Mouse (Mus musculus) limb, embryonic 13.5 days (tissue): ENCODE measurements at regions not wholly inside any gene's neighbourhood (a gene's known extent, or its start where the extent isn't known, plus 50 kb on each side); places are given as distances from the start of the nearest gene placed in this dataset.
"Not testable (repeated sequence)": the region's sequence is repeated elsewhere in the genome, so short reads cannot be mapped to it uniquely, and the experiment has no call there.

ENCODE experiments used
- ATAC-seq: fragments of 200-750 bp; cut with Nextera tagmentation; 2 replicates; pipeline ENCODE4 v1.8.0; 2017; ENCODE audit warnings: low read depth, moderate number of reproducible peaks, moderate TSS enrichment; ENCODE audit not compliant: low FRiP score
- H3K27ac ChIP-seq: fragments of 300-500 bp; sonication (generic); 2 replicates; pipeline ENCODE4 v1.5.1; 2015; ENCODE audit warnings: inconsistent platforms, mild to moderate bottlenecking, moderate library complexity
- H3K27me3 ChIP-seq: fragments of 300-500 bp; sonication (generic); 2 replicates; pipeline ENCODE4 v1.6.1; 2015; ENCODE audit warnings: mild to moderate bottlenecking, inconsistent platforms
- H3K36me3 ChIP-seq: fragments of 300-500 bp; sonication (generic); 2 replicates; pipeline ENCODE4 v1.6.1; 2015; ENCODE audit warnings: inconsistent platforms, mild to moderate bottlenecking, moderate library complexity
- H3K4me1 ChIP-seq: fragments of 300-500 bp; sonication (generic); 2 replicates; pipeline ENCODE4 v1.6.1; 2015; ENCODE audit warnings: inconsistent platforms
- H3K4me2 ChIP-seq: fragments of 300-500 bp; sonication (generic); replicated peaks from 2 replicates; pipeline ENCODE4 v1.6.1; 2015; ENCODE audit warnings: inconsistent platforms, mild to moderate bottlenecking, moderate library complexity
- H3K4me3 ChIP-seq: fragments of 300-500 bp; sonication (generic); 2 replicates; pipeline ENCODE4 v1.5.1; 2015; ENCODE audit warnings: moderate library complexity, mild to moderate bottlenecking, inconsistent platforms
- H3K9ac ChIP-seq: fragments of 300-500 bp; sonication (generic); 2 replicates; pipeline ENCODE4 v1.6.1; 2015; ENCODE audit warnings: mild to moderate bottlenecking, inconsistent platforms
- H3K9me3 ChIP-seq: fragments of 300-500 bp; sonication (generic); 2 replicates; pipeline ENCODE4 v1.6.1; 2016; ENCODE audit warnings: inconsistent platforms
- WGBS: fragments of 180-500 bp; shearing (Covaris S2); methylation state at CpG from one replicate; pipeline ENCODE4 v1.1.7; 2015; 5-methylcytosine and 5-hydroxymethylcytosine counted together

GRCm38 (mm10) chr1:176618896-176619295 is 195.0 kb downstream of the Cep170 start:
- H3K4me1 ChIP-seq: no peaks in the 10 kb centered on the region
- H3K36me3 ChIP-seq: no peaks in the 10 kb centered on the region
- no peak overlapping the region for H3K9ac ChIP-seq
- H3K27me3 ChIP-seq: no peaks in the 10 kb centered on the region
- H3K4me2 ChIP-seq: no peak overlapping the region
- no peak for ATAC-seq
- H3K9me3 ChIP-seq: no peaks in the 10 kb centered on the region
- no peak overlapping the region for H3K4me3 ChIP-seq
- WGBS: 78% methylated on average over 4 of the region's 4 CpGs
- H3K27ac ChIP-seq: no peak overlapping the region

DNA sequence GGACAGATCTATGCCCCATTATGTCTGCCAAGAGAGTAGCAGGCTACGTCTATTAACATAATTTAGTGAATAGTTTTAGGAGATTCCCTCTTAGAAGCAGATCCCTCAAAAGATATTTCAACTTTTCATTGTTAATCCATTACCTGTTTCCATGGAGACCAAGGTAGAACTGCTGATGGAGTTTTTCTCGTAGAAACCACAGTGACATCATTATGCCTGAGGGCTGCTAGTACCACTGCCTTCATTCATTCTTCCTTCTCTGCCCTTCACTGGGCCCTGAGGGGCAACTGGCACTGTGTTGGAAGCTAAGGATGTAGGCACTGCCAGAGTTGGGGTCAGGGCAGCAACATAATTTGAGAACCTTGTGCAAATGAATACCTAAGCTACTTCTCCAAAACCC is 198.2 kb downstream of the Cep170 start:
- Histone ChIP-seq H3K4me1 (no peaks in the 10 kb centered on the region), H3K9me3 (no peaks in the 10 kb centered on the region), H3K27ac (no peak overlapping the region), H3K4me2 (no peak overlapping the region), H3K27me3 (no peaks in the 10 kb centered on the region), H3K9ac (no peak overlapping the region), H3K36me3 (no peaks in the 10 kb centered on the region), H3K4me3 (no peak overlapping the region)
- 78% methylated on average over 2 of the region's 2 CpGs for WGBS
- no peak for ATAC-seq

DNA sequence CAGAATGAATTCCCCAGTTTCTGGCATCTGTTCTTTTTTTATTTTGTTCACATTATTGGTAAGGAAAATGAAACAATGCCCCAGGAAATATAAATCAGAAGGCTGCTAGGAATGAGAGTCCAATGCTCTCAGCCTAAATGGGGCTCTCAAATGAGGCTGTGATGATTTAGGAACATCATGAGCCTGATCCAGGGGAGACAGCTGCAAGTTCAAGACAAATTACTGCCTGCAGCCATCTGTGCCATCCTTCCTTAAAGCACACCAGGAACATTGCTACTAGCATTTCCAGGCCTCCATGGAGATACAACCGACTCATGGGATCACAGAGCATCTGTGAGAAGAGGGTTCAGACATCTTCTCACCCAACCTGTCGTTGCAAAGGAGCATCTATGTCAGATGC is 219.6 kb downstream of the Cep170 start:
- no peak for ATAC-seq
- no peaks in the 10 kb centered on the region for H3K9me3 ChIP-seq
- 61% methylated on average over 2 of the region's 2 CpGs for WGBS

GRCm38 (mm10) chr1:176588144-176588543 is 225.7 kb downstream of the Cep170 start:
- Histone ChIP-seq H3K4me2 (no peak overlapping the region), H3K4me3 (no peak overlapping the region), H3K4me1 (no peaks in the 10 kb centered on the region), H3K36me3 (no peaks in the 10 kb centered on the region), H3K27me3 (no peaks in the 10 kb centered on the region), H3K9me3 (peaks cover 6% of the 10 kb centered on the region), H3K9ac (no peak overlapping the region), H3K27ac (no peak overlapping the region)
- no peak for ATAC-seq
- 49% methylated on average over 2 of the region's 2 CpGs for WGBS

More for the DNA sequence above, 219.6 kb downstream of the Cep170 start:
- Histone ChIP-seq H3K4me3 (no peak overlapping the region), H3K4me1 (no peaks in the 10 kb centered on the region), H3K9ac (no peak overlapping the region), H3K27ac (no peak overlapping the region), H3K27me3 (no peaks in the 10 kb centered on the region), H3K4me2 (no peak overlapping the region), H3K36me3 (no peaks in the 10 kb centered on the region)

GRCm38 (mm10) chr1:176573703-176574102 is 240.2 kb downstream of the Cep170 start:
- no peak overlapping the region for H3K9ac ChIP-seq
- H3K4me1 ChIP-seq: no peaks in the 10 kb centered on the region
- no peaks in the 10 kb centered on the region for H3K36me3 ChIP-seq
- ATAC-seq: no peak
- H3K4me3 ChIP-seq: no peak overlapping the region
- no peaks in the 10 kb centered on the region for H3K9me3 ChIP-seq
- H3K27me3 ChIP-seq: no peaks in the 10 kb centered on the region
- no peak overlapping the region for H3K4me2 ChIP-seq
- 64% methylated on average over 1 of the region's 1 CpGs for WGBS
- no peak overlapping the region for H3K27ac ChIP-seq

- Histone ChIP-seq H3K9ac (no peak overlapping the region), H3K4me1 (no peaks in the 10 kb centered on the region), H3K9me3 (no peaks in the 10 kb centered on the region), H3K27me3 (no peaks in the 10 kb centered on the region), H3K4me2 (no peak overlapping the region), H3K4me3 (no peak overlapping the region), H3K36me3 (no peaks in the 10 kb centered on the region), H3K27ac (no peak overlapping the region)
- ATAC-seq: no peak
- 76% methylated on average over 11 of the region's 11 CpGs for WGBS
Measured at GRCm38 (mm10) chr1:176558457-176559415, 255.1 kb downstream of the Cep170 start.

- ATAC-seq: no peak
- Histone ChIP-seq H3K4me1 (no peaks in the 10 kb centered on the region), H3K4me3 (no peak overlapping the region), H3K27ac (no peak overlapping the region), H3K4me2 (no peak overlapping the region), H3K36me3 (no peaks in the 10 kb centered on the region), H3K27me3 (no peaks in the 10 kb centered on the region), H3K9ac (no peak overlapping the region), H3K9me3 (no peaks in the 10 kb centered on the region)
- 91% methylated on average over 4 of the region's 4 CpGs for WGBS
Measured at GRCm38 (mm10) chr1:176534417-176534816, 259.3 kb upstream of the Pld5 start.

GRCm38 (mm10) chr1:176529037-176529436 is 253.9 kb upstream of the Pld5 start:
- H3K9ac ChIP-seq: no peak overlapping the region
- H3K4me2 ChIP-seq: no peak overlapping the region
- ATAC-seq: no peak
- H3K4me3 ChIP-seq: no peak overlapping the region
- no peak overlapping the region for H3K27ac ChIP-seq
- H3K36me3 ChIP-seq: no peaks in the 10 kb centered on the region
- no peaks in the 10 kb centered on the region for H3K4me1 ChIP-seq
- no peaks in the 10 kb centered on the region for H3K9me3 ChIP-seq
- no peaks in the 10 kb centered on the region for H3K27me3 ChIP-seq
- WGBS: 86% methylated on average over 2 of the region's 2 CpGs

GRCm38 (mm10) chr1:176511467-176511866 is 236.4 kb upstream of the Pld5 start:
- no peaks in the 10 kb centered on the region for H3K27me3 ChIP-seq
- no peaks in the 10 kb centered on the region for H3K9me3 ChIP-seq
- WGBS: 57% methylated on average over 3 of the region's 3 CpGs
- H3K9ac ChIP-seq: no peak overlapping the region
- no peak overlapping the region for H3K4me3 ChIP-seq
- no peaks in the 10 kb centered on the region for H3K36me3 ChIP-seq
- H3K4me2 ChIP-seq: no peak overlapping the region
- no peak overlapping the region for H3K27ac ChIP-seq
- ATAC-seq: no peak
- H3K4me1 ChIP-seq: no peaks in the 10 kb centered on the region

GRCm38 (mm10) chr1:176505441-176505840 is 230.3 kb upstream of the Pld5 start:
- WGBS: 58% methylated on average over 3 of the region's 3 CpGs
- H3K27ac ChIP-seq: no peak overlapping the region

GRCm38 (mm10) chr1:176504731-176505130 is 229.6 kb upstream of the Pld5 start:
- H3K4me1 ChIP-seq, ATAC-seq, H3K27me3 ChIP-seq, H3K9ac ChIP-seq, H3K36me3 ChIP-seq, H3K9me3 ChIP-seq, H3K27ac ChIP-seq, H3K4me3 ChIP-seq, H3K4me2 ChIP-seq: not testable (repeated sequence)
- WGBS: 53% methylated on average over 6 of the region's 6 CpGs

More at GRCm38 (mm10) chr1:176505441-176505840, 230.3 kb upstream of the Pld5 start:
- Histone ChIP-seq H3K36me3 (no peaks in the 10 kb centered on the region), H3K4me1 (no peaks in the 10 kb centered on the region), H3K9ac (no peak overlapping the region), H3K4me3 (no peak overlapping the region), H3K4me2 (no peak overlapping the region), H3K9me3 (no peaks in the 10 kb centered on the region), H3K27me3 (no peaks in the 10 kb centered on the region)
- ATAC-seq: no peak

- WGBS: 85% methylated on average over 6 of the region's 6 CpGs
Measured at GRCm38 (mm10) chr1:176499010-176499650, 224.0 kb upstream of the Pld5 start.

More at GRCm38 (mm10) chr1:176499010-176499650, 224.0 kb upstream of the Pld5 start:
- no peaks in the 10 kb centered on the region for H3K36me3 ChIP-seq
- no peak overlapping the region for H3K4me2 ChIP-seq
- H3K4me3 ChIP-seq: no peak overlapping the region
- no peaks in the 10 kb centered on the region for H3K4me1 ChIP-seq
- no peak overlapping the region for H3K9ac ChIP-seq
- no peak overlapping the region for H3K27ac ChIP-seq
- no peaks in the 10 kb centered on the region for H3K27me3 ChIP-seq
- H3K9me3 ChIP-seq: no peaks in the 10 kb centered on the region
- ATAC-seq: no peak
